Mouse (Mus musculus) kidney, postnatal 10 days (tissue): ENCODE data around the gene Med27.

ENCODE experiments used
- DNase-seq: peaks from one replicate; pipeline ENCODE4 v3.0.0; 2021; ENCODE audit warnings: mixed read lengths

The Med27 gene

GRCm38 (mm10) chr2:29346629-29347271 lies at the start of gene Med27:
Gene Med27, plus strand, starts transcription at chr2:29346819.
- peak; percentile 99 for DNase-seq

DNA sequence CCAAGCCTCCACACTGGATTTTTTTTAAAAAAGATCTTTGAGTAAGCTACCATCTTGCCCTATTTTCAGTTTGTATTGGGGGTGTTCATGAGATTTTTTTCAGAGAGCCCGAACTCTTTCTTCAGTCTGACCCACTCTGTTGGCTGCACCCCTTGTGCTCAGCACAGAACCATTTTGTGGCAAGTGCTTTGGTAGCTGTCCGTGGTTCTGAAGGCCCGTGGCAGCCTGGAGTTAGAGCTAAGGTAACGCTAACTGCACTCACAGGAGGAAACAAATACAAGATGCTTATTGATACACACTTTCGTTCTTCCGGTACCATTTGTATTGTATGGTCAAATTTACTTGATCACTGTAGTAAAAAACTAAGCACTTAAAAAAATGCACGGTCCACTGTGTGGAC lies 36.7 kb upstream of the Med27 start:
- peak; percentile 79 for DNase-seq

GRCm38 (mm10) chr2:29312058-29312457 lies 34.6 kb upstream of the Med27 start:
- no peak for DNase-seq

- DNase-seq, result no peak
These were observed 28.6 kb upstream of the Med27 start for GRCm38 (mm10) chr2:29317906-29318470.

DNA sequence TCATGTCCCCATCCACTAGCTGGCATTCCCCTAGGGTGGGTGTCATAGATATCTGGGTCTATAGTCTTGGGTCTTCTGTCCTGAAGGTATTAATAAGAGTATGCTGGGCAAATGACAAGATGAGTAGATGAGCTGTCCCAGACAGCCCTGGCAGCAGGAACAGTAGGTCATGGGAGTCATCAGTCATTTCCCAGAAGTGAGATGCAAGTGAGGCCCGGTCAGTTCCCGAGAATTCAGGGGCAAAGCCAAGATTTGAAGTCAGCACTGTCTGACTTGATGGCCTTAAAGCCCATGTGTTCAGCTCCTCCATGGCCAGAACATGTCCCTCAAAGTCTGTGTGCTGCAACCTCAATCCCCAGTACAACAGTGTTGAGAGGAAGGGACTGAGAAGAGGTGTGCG lies 28.0 kb upstream of the Med27 start:
- no peak for DNase-seq

DNA sequence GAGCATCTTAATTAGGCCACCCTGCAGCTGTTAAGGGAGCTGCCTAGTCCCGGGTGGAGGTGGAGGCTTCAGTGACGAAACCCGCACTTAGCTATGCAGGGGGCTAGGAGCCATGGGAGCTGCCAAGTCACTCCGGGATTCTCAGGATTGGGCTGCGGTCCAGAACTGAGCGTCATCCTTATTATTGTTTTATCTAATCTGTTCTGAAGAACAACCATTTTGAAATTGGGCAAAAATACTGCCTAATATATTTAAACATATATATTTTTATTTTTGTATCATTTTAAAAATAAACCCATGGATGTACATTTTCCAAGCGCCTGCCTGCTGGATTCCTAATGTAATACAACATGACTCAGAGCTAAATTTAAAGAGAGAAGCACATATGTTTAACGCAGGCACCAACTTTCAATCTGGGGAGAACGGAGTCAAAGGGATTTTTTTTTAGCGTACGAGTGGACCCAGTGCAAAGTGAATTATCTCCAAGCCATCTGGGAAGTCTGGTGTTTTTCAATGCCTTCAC lies 26.3 kb upstream of the Med27 start:
- no peak for DNase-seq

DNA sequence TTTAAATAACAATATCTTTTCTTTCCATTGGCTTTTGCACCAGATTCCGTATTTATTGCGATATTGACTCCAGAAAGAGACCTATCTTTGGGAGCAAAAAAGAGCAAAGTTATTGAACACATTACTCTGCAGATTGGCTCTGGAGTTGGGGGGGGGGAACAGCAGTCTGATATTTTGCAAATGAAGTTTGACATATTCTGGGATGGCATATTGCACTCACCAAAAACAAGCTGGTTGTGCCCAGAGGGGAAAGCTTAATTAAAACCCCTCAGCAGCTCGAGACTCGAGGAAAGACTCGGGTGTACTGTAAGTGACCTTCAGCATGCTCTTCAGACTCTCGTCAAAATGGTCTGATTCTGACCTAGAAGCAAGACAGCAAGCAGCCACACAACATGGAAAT lies 25.8 kb upstream of the Med27 start:
- DNase-seq, result no peak

DNA sequence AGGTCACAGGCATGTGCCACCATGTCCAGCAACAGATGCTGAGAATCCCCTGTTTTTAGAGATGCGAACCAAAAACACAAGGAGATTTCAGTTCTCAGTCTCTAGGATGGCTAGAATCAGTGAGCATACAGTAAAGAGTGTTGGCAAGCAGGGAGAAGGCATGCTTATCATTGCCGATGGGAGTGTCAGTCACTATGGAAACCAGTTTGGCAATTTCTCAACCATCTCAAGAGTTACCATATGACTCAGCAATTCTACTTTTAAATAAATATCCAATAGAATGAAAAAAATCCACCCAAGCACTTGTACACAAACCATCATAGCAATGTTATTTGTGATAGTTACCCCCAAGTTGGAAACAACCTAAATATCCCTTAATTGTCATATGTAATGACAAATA lies 22.2 kb upstream of the Med27 start:
- no peak for DNase-seq

DNA sequence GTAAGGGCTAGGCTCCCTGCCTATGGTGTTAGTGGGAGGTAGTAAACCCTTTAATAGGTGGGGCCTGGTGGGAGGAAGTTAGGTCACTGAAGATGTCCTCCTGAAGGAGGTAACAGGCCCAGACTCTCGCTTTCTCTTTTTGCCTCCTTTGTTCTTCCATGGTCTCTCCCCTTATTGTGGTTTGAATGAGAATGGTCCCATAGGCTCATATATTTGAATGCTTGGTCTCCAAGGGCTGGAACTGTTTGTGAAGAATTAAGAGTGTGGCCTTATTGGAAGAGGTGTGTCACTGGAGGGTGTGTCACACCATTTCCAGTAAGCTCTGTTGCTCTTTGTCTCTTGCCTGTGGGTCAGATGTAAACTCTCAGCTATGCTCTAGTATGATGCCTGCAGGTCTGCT lies 16.1 kb upstream of the Med27 start:
- DNase-seq, result no peak

DNA sequence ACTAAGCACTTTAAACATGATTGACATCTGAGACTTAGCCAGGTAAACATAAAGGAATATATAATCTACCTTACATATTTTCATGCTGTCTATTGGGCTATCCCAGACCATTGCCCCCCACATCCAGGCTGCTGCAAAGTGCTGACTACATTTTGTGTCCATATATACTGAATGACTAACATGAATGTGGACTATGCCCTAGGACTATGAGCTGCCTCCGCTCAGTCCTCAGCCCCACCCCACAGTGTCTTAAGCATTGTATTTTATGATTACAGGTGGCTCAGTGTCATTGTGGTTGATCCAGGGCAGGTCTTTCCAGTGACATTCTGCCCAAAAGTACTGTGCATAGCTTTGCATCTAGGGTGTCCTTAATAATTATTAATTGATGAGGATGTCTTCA lies 8.2 kb upstream of the Med27 start:
- no peak for DNase-seq

DNA sequence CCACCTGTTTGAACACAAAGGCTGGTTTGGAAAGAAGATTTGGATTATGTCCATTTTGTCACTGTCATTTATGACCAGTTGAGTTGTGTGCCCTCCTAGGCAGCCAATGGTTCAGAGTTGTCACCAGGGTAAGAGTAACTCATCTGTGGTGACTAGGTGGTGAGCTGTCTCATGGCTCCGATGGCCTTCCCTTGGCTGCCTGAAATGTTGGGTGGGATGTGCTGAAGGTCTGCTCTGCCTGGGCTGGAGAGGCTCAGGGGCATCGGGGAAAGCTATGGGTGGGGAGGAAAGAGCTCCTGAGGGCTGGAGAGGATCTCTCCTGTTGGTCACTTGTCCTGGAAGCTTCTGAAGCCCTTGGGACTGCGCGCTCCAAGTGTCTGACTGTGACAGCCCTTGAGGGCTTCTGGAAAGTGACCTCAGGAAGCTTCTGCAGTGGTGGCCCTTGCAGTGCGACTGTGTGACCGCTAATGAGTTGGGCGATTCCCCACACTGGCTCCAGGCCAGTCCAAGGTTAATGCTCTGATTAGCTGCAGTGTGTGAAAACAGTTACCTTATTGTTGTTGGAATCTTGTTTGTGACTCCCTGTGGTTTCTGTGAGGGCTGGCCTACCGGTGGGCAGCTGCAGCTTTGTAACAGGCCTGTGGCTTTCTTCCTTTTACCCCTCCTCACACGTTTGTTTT lies 12.2 kb downstream of the Med27 start:
- DNase-seq, result no peak

DNA sequence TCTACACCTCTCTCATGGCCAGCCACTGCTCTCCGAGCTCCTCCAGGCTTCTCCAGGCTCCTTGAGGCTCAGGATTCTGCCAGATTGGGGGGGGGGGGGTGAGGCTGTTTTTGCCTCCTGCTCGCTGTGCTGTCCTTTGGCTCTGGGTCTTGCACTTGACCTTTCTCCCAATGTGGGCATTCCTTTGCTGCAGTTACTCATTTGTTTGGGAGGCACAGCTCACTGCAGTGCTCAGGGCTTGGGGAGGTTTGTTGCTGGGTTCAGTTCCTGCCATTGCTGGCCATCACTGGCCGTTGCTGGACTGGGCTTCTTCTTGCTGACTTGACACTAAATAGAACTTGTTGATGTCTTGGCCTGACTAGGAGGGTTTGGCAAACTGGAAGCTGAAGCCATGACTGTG lies 14.3 kb downstream of the Med27 start:
- DNase-seq, result no peak

GRCm38 (mm10) chr2:29365000-29365695 lies 18.5 kb downstream of the Med27 start:
- no peak for DNase-seq

DNA sequence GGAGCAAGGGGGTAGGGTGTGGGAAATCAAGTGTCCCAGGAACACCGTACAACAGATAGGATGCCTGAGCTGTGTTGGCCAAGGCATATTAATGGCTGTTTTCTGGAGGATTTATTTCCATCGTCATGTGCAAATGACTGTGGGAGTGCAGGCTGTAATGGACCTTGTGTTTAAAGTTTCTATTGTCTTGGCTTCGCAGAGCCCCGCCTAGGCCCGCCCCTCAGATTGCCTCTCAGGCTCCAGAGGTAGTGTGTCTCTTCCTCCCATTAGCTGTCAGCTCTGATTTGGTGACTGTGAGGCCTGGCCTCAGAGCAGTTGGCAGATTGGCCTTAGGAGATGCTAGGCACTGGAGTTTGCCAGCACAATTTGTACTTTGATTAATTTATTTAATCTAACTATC lies 22.1 kb downstream of the Med27 start:
- DNase-seq, result no peak

DNA sequence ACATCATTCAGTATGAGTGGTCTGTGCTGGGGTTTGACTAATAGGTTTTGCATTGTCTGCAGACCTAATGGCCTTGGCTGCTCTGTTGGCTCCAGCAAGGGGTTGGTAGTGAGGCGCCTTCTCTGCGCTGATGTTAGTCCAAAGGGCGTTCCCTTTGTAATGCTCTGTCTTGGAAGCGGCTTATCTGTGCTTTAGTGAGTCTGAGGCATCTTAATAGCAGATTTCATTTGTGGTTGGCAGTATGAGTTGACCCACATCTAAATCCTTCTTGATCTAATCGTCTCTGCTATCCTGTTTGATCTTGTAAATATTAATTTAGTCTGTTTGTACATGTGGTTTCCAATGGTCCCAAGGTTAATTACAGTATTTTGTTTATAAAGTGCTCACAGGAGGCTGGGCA lies 25.6 kb downstream of the Med27 start:
- DNase-seq, result no peak

DNA sequence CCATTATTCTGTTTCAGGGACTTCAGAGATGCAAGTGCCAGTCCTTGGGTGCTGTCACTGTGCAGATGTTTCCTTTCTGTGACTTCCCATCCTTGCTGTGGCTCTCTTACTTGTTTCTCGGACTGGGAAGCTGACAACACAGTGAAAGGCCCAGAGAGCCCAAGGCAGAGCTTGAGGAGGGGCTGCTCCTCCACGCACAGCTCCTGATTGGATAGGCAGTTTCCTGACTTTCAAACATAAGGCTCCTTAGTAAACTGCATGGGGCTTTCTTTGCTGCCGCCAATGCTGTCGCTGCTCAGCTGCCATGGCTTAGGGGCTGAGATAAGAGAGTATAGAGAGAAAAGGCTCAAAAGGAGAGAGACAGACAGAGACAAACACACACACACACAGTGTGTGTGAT lies 35.1 kb downstream of the Med27 start:
- peak; percentile 14 for DNase-seq

GRCm38 (mm10) chr2:29382583-29382982 lies 36.0 kb downstream of the Med27 start:
- no peak for DNase-seq

GRCm38 (mm10) chr2:29383133-29383532 lies 36.5 kb downstream of the Med27 start:
- no peak for DNase-seq

GRCm38 (mm10) chr2:29385405-29385804 lies 38.8 kb downstream of the Med27 start:
- DNase-seq, result no peak

DNA sequence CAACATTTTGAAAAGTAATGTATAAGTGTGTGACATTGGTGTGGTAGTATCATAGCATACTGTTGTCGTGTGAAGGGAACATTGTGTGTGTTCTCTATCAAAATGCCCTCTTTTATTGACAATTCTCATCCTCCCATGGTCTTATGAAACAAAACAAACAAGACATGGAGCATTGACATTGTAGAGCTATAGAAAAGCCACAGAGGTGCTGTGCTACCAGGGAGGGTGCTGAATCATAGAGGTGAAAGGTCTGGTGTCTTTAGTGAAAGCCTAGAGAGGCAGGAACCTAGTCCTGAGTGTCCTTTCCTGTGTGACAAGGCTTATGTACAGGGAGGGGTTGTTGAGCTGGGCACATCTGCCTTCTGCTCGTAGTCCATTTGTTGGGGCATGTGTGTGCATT lies 40.6 kb downstream of the Med27 start:
- DNase-seq, result no peak

- no peak for DNase-seq
These were observed 42.3 kb downstream of the Med27 start for GRCm38 (mm10) chr2:29388937-29389336.

GRCm38 (mm10) chr2:29391086-29391485 lies 44.5 kb downstream of the Med27 start:
- DNase-seq, result no peak

DNA sequence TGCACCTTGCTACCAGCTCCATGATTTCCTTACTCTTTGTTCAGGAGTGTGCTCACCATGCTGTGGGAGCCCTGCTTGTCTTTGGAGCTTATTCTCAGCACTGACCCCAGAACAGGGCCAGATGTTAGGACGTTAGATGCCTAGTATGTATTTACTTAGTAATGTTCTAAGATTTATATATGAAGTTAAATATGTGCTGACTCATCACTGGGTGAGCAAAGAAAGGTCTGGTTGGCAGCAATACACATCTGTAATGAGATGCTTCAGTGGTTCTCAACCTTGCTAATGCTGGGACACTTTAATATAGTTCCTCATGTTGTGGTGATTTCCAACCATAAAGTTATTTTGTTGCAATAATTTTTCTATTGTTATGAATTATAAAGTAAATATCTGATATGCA lies 45.4 kb downstream of the Med27 start:
- no peak for DNase-seq

DNA sequence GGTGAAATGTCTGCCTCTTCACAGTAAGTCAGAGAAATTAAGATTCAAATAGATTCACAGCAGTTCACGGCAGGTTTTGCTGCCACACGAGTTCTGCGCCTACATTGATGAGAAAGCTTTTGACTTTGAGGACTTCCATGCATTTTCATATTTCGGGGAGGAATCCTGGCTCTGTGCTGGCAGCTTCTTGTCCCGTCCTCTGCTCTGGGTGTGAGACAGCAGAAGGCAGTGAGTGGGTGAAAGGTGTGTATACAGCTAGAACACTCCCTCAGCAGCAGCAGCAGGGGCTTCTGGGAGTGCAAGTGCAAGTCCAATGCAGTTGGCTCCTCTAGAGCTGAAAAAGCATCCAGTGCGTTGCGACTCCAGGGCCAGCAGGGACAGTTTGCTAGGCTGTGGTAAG lies 53.6 kb downstream of the Med27 start:
- no peak for DNase-seq
